Mouse (Mus musculus) liver, adult 2 months (tissue): ENCODE measurements at regions not wholly inside any gene's neighbourhood (a gene's known extent, or its start where the extent isn't known, plus 50 kb on each side); places are given as distances from the start of the nearest gene placed in this dataset.

Experiments used
- DNase-seq: peaks from one replicate; pipeline ENCODE4 v3.0.0-alpha.2; 2011; ENCODE audit warnings: low read depth, low spot score; ENCODE audit errors: extremely low read depth
- H3K27ac ChIP-seq: fragments of 200-500 bp; replicated peaks from 2 replicates; pipeline ENCODE4 v1.5.1; 2012; ENCODE audit warnings: low read depth, mild to moderate bottlenecking, control low read depth, inconsistent platforms, low read length; ENCODE audit not compliant: insufficient read depth
- H3K27me3 ChIP-seq: fragments of 200-500 bp; 2 replicates; pipeline ENCODE4 v1.6.1; 2012; ENCODE audit warnings: mild to moderate bottlenecking, moderate library complexity, low read length, inconsistent platforms; ENCODE audit not compliant: control insufficient read depth, insufficient read depth
- H3K36me3 ChIP-seq: fragments of 200-500 bp; 2 replicates; pipeline ENCODE4 v1.6.1; 2012; ENCODE audit warnings: low read length, inconsistent platforms; ENCODE audit not compliant: control insufficient read depth, insufficient read depth
- H3K4me1 ChIP-seq: fragments of 200-500 bp; 2 replicates; pipeline ENCODE4 v1.6.1; 2011; ENCODE audit warnings: low read length; ENCODE audit not compliant: control insufficient read depth, insufficient read depth
- H3K4me3 ChIP-seq: fragments of 200-500 bp; 2 replicates; pipeline ENCODE4 v1.5.1; 2011; ENCODE audit warnings: low read depth, mild to moderate bottlenecking, control low read depth, low read length, moderate library complexity; ENCODE audit not compliant: insufficient read depth
- H3K79me2 ChIP-seq: fragments of 200-500 bp; 2 replicates; pipeline ENCODE4 v1.6.1; 2012; ENCODE audit warnings: inconsistent platforms, mild to moderate bottlenecking, low read length, moderate library complexity; ENCODE audit not compliant: control insufficient read depth, insufficient read depth
- H3K9ac ChIP-seq: fragments of 200-500 bp; 2 replicates; pipeline ENCODE4 v1.6.1; 2012; ENCODE audit warnings: low read depth, mild to moderate bottlenecking, control low read depth, inconsistent platforms, low read length
- CTCF ChIP-seq: fragments of 200-500 bp; IDR thresholded peaks from 2 replicates; pipeline ENCODE4 v1.5.1; 2011; ENCODE audit warnings: low read depth, low read length, control low read depth
- POLR2A ChIP-seq: fragments of 200-500 bp; IDR thresholded peaks from 2 replicates; pipeline ENCODE4 v1.6.1; 2011; ENCODE audit warnings: low read length, control low read depth; ENCODE audit not compliant: insufficient read depth; ENCODE audit errors: extremely low read depth
- WGBS: fragments of 180-500 bp; shearing (Covaris S2); methylation state at CpG from one replicate; pipeline ENCODE4 v1.1.7; 2018; 5-methylcytosine and 5-hydroxymethylcytosine counted together

- no peak for TF ChIP-seq POLR2A
- TF ChIP-seq CTCF = no peak
- no peak for DNase-seq
- WGBS = 69% methylated on average over 4 of the region's 4 CpGs
- no peaks in the 10 kb centered on the region for H3K27me3 ChIP-seq
- H3K4me3 ChIP-seq = no peak overlapping the region
- 0 out of 2 replicates have a peak, but pooled peaks cover 4% of the 10 kb centered on the region for H3K4me1 ChIP-seq
- H3K27ac ChIP-seq = no peak overlapping the region
- no peaks in the 10 kb centered on the region for H3K36me3 ChIP-seq
- no peaks in the 10 kb centered on the region for H3K79me2 ChIP-seq
- H3K9ac ChIP-seq = no peak overlapping the region
Measured at GRCm38 (mm10) chr1:179863420-179863819, 59.9 kb upstream of the Ahctf1 start.

GRCm38 (mm10) chr1:179862941-179863340 is 59.5 kb upstream of the Ahctf1 start:
- H3K4me3 ChIP-seq = no peak overlapping the region
- TF ChIP-seq CTCF (no peak), POLR2A (no peak)
- H3K27ac ChIP-seq = no peak overlapping the region
- H3K27me3 ChIP-seq = no peaks in the 10 kb centered on the region
- 86% methylated on average over 3 of the region's 3 CpGs for WGBS
- H3K9ac ChIP-seq = no peak overlapping the region
- H3K36me3 ChIP-seq = no peaks in the 10 kb centered on the region
- H3K4me1 ChIP-seq = 0 out of 2 replicates have a peak, but pooled peaks cover 4% of the 10 kb centered on the region
- no peak for DNase-seq
- H3K79me2 ChIP-seq = no peaks in the 10 kb centered on the region

DNA sequence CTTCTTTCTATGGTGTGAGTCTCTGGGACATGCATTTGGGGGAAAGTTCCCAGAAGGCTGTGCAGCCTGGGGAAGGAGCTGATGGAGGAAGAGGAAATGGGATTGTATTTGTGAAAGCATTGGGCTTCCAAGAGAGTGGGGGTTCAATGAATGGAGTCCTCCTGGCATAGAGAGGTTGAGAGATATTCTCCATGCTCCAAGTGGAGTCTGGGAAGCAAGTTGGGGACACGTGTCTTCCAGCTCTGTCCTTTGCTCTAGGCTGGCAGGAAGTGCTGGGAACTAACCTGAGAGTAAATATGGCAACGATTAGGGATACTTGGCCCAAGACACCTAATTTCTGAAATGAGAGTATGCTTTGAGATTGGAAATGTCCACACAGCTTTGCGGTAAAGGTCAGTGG is 58.3 kb upstream of the Ahctf1 start:
- 68% methylated on average over 3 of the region's 3 CpGs for WGBS
- Histone ChIP-seq H3K4me3 (no peak overlapping the region), H3K79me2 (no peaks in the 10 kb centered on the region), H3K36me3 (no peaks in the 10 kb centered on the region), H3K27ac (no peak overlapping the region), H3K27me3 (no peaks in the 10 kb centered on the region), H3K4me1 (0 out of 2 replicates have a peak, but pooled peaks cover 4% of the 10 kb centered on the region), H3K9ac (no peak overlapping the region)
- TF ChIP-seq CTCF (no peak), POLR2A (no peak)
- DNase-seq = no peak

GRCm38 (mm10) chr1:179859552-179859902 is 56.0 kb upstream of the Ahctf1 start:
- WGBS = 87% methylated on average over 8 of the region's 8 CpGs
- Histone ChIP-seq H3K27ac (no peak overlapping the region), H3K36me3 (no peaks in the 10 kb centered on the region), H3K4me3 (no peak overlapping the region), H3K9ac (no peak overlapping the region), H3K79me2 (no peaks in the 10 kb centered on the region), H3K27me3 (no peaks in the 10 kb centered on the region), H3K4me1 (no peaks in the 10 kb centered on the region)
- TF ChIP-seq CTCF = no peak
- TF ChIP-seq POLR2A = no peak
- DNase-seq = no peak

DNA sequence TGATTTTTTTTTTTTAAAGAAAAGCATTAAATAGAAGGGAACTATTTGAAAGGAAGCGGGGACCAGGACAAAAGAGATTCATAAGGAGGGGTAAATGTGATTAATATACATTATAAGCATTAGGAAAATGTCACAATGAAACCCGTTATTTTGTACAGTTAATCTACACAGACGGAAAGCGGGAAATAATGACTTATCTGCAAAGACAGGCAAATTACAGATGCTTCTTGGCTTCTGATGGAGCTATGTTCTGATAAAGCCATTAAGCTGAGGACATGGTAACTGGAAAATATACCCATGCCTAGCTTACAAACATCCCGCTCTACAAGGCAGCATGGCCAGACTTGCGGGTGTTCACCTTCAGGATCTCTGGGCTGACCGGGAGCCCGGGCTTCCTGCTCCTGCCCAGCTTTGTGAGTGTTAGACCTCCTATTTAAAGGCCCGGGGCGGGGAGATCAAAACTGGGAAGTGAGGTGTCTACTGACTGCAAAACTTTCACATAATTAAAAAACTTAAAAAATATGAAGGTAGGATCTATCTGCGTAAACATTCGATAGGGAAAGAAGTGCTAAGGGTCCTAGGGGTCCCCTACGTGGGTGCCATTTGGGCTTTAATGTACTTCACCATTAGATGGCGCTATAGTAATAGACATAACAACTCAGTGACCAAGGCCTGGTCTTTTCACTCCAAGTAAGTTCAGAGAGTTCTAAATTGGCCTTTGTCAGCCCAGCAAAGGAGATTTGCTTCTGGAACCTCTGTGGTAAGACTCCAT is 55.5 kb upstream of the Ahctf1 start:
- TF ChIP-seq CTCF (peak; percentile 18; the same call in 1 of the 2 replicates), POLR2A (no peak)
- H3K27me3 ChIP-seq = no peaks in the 10 kb centered on the region
- no peak overlapping the region for H3K9ac ChIP-seq
- DNase-seq = peak; percentile 33
- no peaks in the 10 kb centered on the region for H3K4me1 ChIP-seq
- 45% methylated on average over 14 of the region's 14 CpGs for WGBS
- H3K27ac ChIP-seq = no peak overlapping the region
- H3K79me2 ChIP-seq = no peaks in the 10 kb centered on the region
- H3K36me3 ChIP-seq = no peaks in the 10 kb centered on the region
- H3K4me3 ChIP-seq = no peak overlapping the region

GRCm38 (mm10) chr1:179854288-179854965 is 50.9 kb upstream of the Ahctf1 start:
- WGBS = 50% methylated on average over 12 of the region's 12 CpGs
- no peaks in the 10 kb centered on the region for H3K79me2 ChIP-seq
- H3K4me3 ChIP-seq = no peak overlapping the region
- TF ChIP-seq CTCF (no peak), POLR2A (no peak)
- no peak overlapping the region for H3K9ac ChIP-seq
- H3K27ac ChIP-seq = peak overlapping the region; percentile 33
- DNase-seq = no peak
- no peaks in the 10 kb centered on the region for H3K36me3 ChIP-seq
- H3K4me1 ChIP-seq = no peaks in the 10 kb centered on the region
- H3K27me3 ChIP-seq = no peaks in the 10 kb centered on the region
